Mouse (Mus musculus) liver, embryonic 11.5 days (tissue): Measurements from ENCODE around the gene Gfy. TPM values are rescaled to one million over a fixed set of nuclear protein-coding genes. Genes with fewer than 3 reads are reported as not detected.

ENCODE experiments used
- ATAC-seq: fragments of 200-750 bp; cut with Nextera tagmentation; replicated peaks from 2 replicates; pipeline ENCODE4 v1.8.0; 2017; ENCODE audit warnings: moderate number of reproducible peaks, mild to moderate bottlenecking, moderate TSS enrichment, moderate library complexity; ENCODE audit not compliant: low FRiP score
- DNase-seq: peaks from one replicate; pipeline ENCODE4 v3.0.0-alpha.2; 2017; ENCODE audit warnings: low spot score
- H3K27ac ChIP-seq: fragments of 300-500 bp; sonication (generic); 2 replicates; pipeline ENCODE4 v1.5.1; 2014; ENCODE audit warnings: mild to moderate bottlenecking, low read depth, low read length, control low read depth
- H3K27me3 ChIP-seq: fragments of 300-500 bp; sonication (generic); replicated peaks from 2 replicates; pipeline ENCODE4 v1.6.1; 2014; ENCODE audit warnings: low read length, mixed read lengths; ENCODE audit not compliant: control insufficient read depth, insufficient read depth
- H3K36me3 ChIP-seq: fragments of 300-500 bp; sonication (generic); 2 replicates; pipeline ENCODE4 v1.6.1; 2014; ENCODE audit warnings: mild to moderate bottlenecking, low read length, moderate library complexity, mixed read lengths; ENCODE audit not compliant: control insufficient read depth, insufficient read depth
- H3K4me1 ChIP-seq: fragments of 300-500 bp; sonication (generic); replicated peaks from 2 replicates; pipeline ENCODE4 v1.6.1; 2014; ENCODE audit warnings: low read length, mixed read lengths; ENCODE audit not compliant: control insufficient read depth, insufficient read depth
- H3K4me2 ChIP-seq: fragments of 300-500 bp; sonication (generic); 2 replicates; pipeline ENCODE4 v1.6.1; 2014; ENCODE audit warnings: mild to moderate bottlenecking, control low read depth, moderate library complexity
- H3K4me3 ChIP-seq: fragments of 300-500 bp; sonication (generic); 2 replicates; pipeline ENCODE4 v1.5.1; 2014; ENCODE audit warnings: low read depth, low read length, control low read depth
- H3K9ac ChIP-seq: fragments of 300-500 bp; sonication (generic); 2 replicates; pipeline ENCODE4 v1.6.1; 2014; ENCODE audit warnings: low read depth, low read length, control low read depth
- H3K9me3 ChIP-seq: fragments of 300-500 bp; sonication (generic); 2 replicates; pipeline ENCODE4 v1.6.1; 2016; ENCODE audit warnings: low read length, inconsistent platforms, mixed read lengths; ENCODE audit not compliant: control insufficient read depth
- WGBS: fragments of 180-500 bp; shearing (Covaris S2); extraction: QIAGEN DNeasy Blood & Tissue Kit; methylation state at CpG from one replicate; pipeline ENCODE4 v1.1.7; 2014; 5-methylcytosine and 5-hydroxymethylcytosine counted together
- polyA plus RNA-seq: library from polyadenylated mRNA; unstranded; fragments of >200 nt; fragmentation: Nextera tagmentation; extraction: Ambion mirVana; gene quantifications from 2 replicates; pipeline ENCODE4 v1.2.1, GENCODE M21; 2014

Gfy gene
- polyA plus RNA-seq, 1 experiment from 2014 or later, result not detected

- H3K9me3 ChIP-seq, result no peaks in the 10 kb centered on the region
These were observed 18.5 kb downstream of the Gfy start for GRCm38 (mm10) chr7:45160866-45161265.

GRCm38 (mm10) chr7:45160316-45160800 is 19.0 kb downstream of the Gfy start:
- Histone ChIP-seq H3K27me3 (peaks cover 30% of the 10 kb centered on the region), H3K9me3 (no peaks in the 10 kb centered on the region), H3K4me3 (no peak overlapping the region), H3K4me1 (peaks cover 12% of the 10 kb centered on the region), H3K9ac (no peak overlapping the region), H3K36me3 (peaks cover 2% of the 10 kb centered on the region; the same call in 1 of the 2 replicates), H3K4me2 (no peak overlapping the region), H3K27ac (no peak overlapping the region)
- DNase-seq (no peak), ATAC-seq (no peak)
- WGBS, result 89% methylated on average over 6 of the region's 6 CpGs

More at GRCm38 (mm10) chr7:45160866-45161265, 18.5 kb downstream of the Gfy start:
- no peak for ATAC-seq
- Histone ChIP-seq H3K27me3 (peaks cover 36% of the 10 kb centered on the region), H3K4me2 (no peak overlapping the region), H3K9ac (no peak overlapping the region), H3K4me1 (peaks cover 9% of the 10 kb centered on the region), H3K4me3 (no peak overlapping the region), H3K27ac (no peak overlapping the region), H3K36me3 (peaks cover 2% of the 10 kb centered on the region; the same call in 1 of the 2 replicates)
- no peak for DNase-seq
- WGBS, result 82% methylated on average over 3 of the region's 3 CpGs

- no peak overlapping the region for H3K4me3 ChIP-seq
- no peaks in the 10 kb centered on the region for H3K9me3 ChIP-seq
- no peak overlapping the region for H3K4me2 ChIP-seq
- H3K27ac ChIP-seq, result no peak overlapping the region
- H3K27me3 ChIP-seq, result peaks cover 17% of the 10 kb centered on the region
- H3K4me1 ChIP-seq, result peaks cover 15% of the 10 kb centered on the region
- WGBS, result 90% methylated on average over 6 of the region's 6 CpGs
- DNase-seq (no peak), ATAC-seq (no peak)
- H3K9ac ChIP-seq, result no peak overlapping the region
- peaks cover 2% of the 10 kb centered on the region; the same call in 1 of the 2 replicates for H3K36me3 ChIP-seq
These were observed 20.4 kb downstream of the Gfy start for GRCm38 (mm10) chr7:45158991-45159390.

- Histone ChIP-seq H3K4me3 (no peak overlapping the region), H3K36me3 (peaks cover 2% of the 10 kb centered on the region; the same call in 1 of the 2 replicates), H3K4me2 (no peak overlapping the region), H3K27me3 (peaks cover 1% of the 10 kb centered on the region; the same call in 1 of the 2 replicates), H3K9me3 (no peaks in the 10 kb centered on the region), H3K4me1 (peaks cover 14% of the 10 kb centered on the region), H3K27ac (no peak overlapping the region), H3K9ac (no peak overlapping the region)
- DNase-seq (no peak), ATAC-seq (no peak)
- 84% methylated on average over 14 of the region's 14 CpGs for WGBS
These were observed 21.9 kb downstream of the Gfy start for GRCm38 (mm10) chr7:45157459-45157858.

- Histone ChIP-seq H3K4me2 (no peak overlapping the region; the same call in 1 of the 2 replicates), H3K4me1 (peaks cover 10% of the 10 kb centered on the region), H3K9me3 (no peaks in the 10 kb centered on the region), H3K27me3 (no peaks in the 10 kb centered on the region), H3K27ac (no peak overlapping the region), H3K4me3 (no peak overlapping the region), H3K9ac (no peak overlapping the region), H3K36me3 (peaks cover 2% of the 10 kb centered on the region; the same call in 1 of the 2 replicates)
- no peak for ATAC-seq
- WGBS, result 93% methylated on average over 15 of the region's 15 CpGs
- no peak for DNase-seq
These were observed 23.2 kb downstream of the Gfy start for GRCm38 (mm10) chr7:45156206-45156605.

- Histone ChIP-seq H3K9me3 (no peaks in the 10 kb centered on the region), H3K9ac (no peak overlapping the region), H3K4me2 (no peak overlapping the region; the same call in none of the 2 replicates), H3K4me3 (no peak overlapping the region), H3K4me1 (peaks cover 12% of the 10 kb centered on the region), H3K27ac (no peak overlapping the region; the same call in 1 of the 2 replicates), H3K27me3 (no peaks in the 10 kb centered on the region), H3K36me3 (0 out of 2 replicates have a peak, but pooled peaks cover 2% of the 10 kb centered on the region)
- ATAC-seq (no peak), DNase-seq (no peak)
- 80% methylated on average over 9 of the region's 9 CpGs for WGBS
These were observed 23.8 kb downstream of the Gfy start for GRCm38 (mm10) chr7:45155590-45155989.

GRCm38 (mm10) chr7:45154993-45155514 is 24.3 kb downstream of the Gfy start:
- peak overlapping the region; percentile 93; the same call in 1 of the 2 replicates for H3K27ac ChIP-seq
- no peaks in the 10 kb centered on the region for H3K9me3 ChIP-seq
- DNase-seq, result no peak
- 0 out of 2 replicates have a peak, but pooled peaks cover 2% of the 10 kb centered on the region for H3K36me3 ChIP-seq
- 68% methylated on average over 12 of the region's 12 CpGs for WGBS
- peak overlapping the region; percentile 70 for H3K4me2 ChIP-seq
- ATAC-seq, result peak; percentile 7; the same call in 1 of the 2 replicates
- peak overlapping the region; percentile 71 for H3K4me3 ChIP-seq
- H3K27me3 ChIP-seq, result no peaks in the 10 kb centered on the region
- H3K9ac ChIP-seq, result no peak overlapping the region
- H3K4me1 ChIP-seq, result peaks cover 12% of the 10 kb centered on the region

- 0 out of 2 replicates have a peak, but pooled peaks cover 2% of the 10 kb centered on the region for H3K36me3 ChIP-seq
- DNase-seq, result peak; percentile 99
- no peaks in the 10 kb centered on the region for H3K27me3 ChIP-seq
- peaks cover 12% of the 10 kb centered on the region for H3K4me1 ChIP-seq
- peak within 1 kb of the TSS; percentile 82 for H3K9ac ChIP-seq
- H3K9me3 ChIP-seq, result no peaks in the 10 kb centered on the region
- H3K4me3 ChIP-seq, result peak within 1 kb of the TSS; percentile 71
- H3K4me2 ChIP-seq, result peak within 1 kb of the TSS; percentile 70
- WGBS, result 3% methylated on average over 69 of the region's 69 CpGs
- peak; percentile 95 for ATAC-seq
- peak within 1 kb of the TSS; percentile 93 for H3K27ac ChIP-seq
These were observed 25.0 kb downstream of the Gfy start, which contains the start of the genes Pih1d1 and Aldh16a1 for GRCm38 (mm10) chr7:45154096-45154992. TSS of gene Pih1d1 (plus strand) at chr7:45154303. TSS of gene Aldh16a1 (minus strand) at chr7:45154584.
